Mouse (Mus musculus): ENCODE measurements around the gene Jmjd6. TPM values are rescaled to one million over a fixed set of nuclear protein-coding genes. Genes with fewer than 3 reads are reported as not detected.

The Jmjd6 gene
- total RNA-seq, 2 experiments from 2014 or later = 20.4 to 20.5 TPM

DNA sequence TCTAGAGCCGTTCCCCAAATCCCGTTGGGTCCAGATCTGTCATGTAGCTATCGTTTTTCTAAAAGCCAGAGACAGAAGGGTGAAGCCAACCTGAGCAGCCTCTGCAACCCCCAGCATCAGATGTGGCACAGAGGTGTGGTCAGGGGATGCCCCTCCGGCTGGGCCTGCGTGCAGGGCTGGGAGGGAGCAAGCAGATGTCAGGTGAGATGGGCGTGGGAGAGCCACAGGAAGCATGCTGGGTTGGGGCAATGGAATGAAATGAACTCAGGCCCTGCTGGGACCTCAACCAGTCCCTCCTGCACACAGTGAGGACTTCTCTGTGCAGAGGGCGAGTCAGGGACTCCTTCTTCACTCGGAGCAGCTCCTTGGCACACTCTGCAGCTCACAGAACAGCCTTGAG, 33.7 kb downstream of the Jmjd6 start:
- intact Hi-C loops (cut with DNase I) = loop anchor here (2.0 kb wide), 1 partner anchor 139 kb away; no protein-coding TSS in a partner anchor
- no peak for DNase-seq

DNA sequence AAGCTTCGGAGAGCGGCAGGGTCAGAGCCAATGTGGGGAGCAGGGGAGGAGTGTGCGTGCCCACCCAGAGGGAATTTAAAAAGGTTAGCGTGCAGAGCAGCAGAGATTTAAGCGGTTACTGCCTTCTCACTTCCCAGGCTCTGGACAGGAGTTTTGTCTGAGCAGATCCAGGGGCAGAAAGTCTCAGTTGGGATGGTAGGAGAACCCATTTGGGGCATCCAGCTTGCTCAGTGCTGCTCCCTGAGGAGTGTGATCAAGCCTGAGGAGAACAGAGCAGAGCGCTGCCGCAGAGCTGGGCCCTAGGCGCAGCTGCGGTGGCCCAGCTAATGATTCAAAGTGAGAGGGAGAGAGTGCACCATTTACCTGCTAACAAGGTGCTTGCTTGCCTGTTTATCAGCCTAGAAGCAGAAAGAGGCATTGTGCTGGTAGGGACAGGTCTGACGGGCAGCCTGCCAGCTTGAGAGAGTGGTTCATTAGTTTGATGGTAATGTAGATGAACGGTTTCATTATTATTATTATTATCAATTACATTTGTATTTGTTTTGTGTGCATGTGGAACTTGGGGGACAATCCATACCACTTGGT, 34.3 kb downstream of the Jmjd6 start:
- intact Hi-C loops (cut with DNase I) = loop anchor here (1.0 to 2.0 kb wide), 2 partner anchors 138 to 165 kb away; no protein-coding TSS in a partner anchor
- DNase-seq = no peak

GRCm38 (mm10) chr11:116807938-116808606, 35.2 kb downstream of the Jmjd6 start:
- peak; percentile 84 to 87 for DNase-seq
- intact Hi-C loops (cut with DNase I) = loop anchor here (1.0 to 2.0 kb wide), 2 partner anchors 137 to 164 kb away; no protein-coding TSS in a partner anchor

- no peak for DNase-seq
- intact Hi-C loops (cut with DNase I) = no loop called here
Measured at GRCm38 (mm10) chr11:116807526-116807925, 35.7 kb downstream of the Jmjd6 start.

DNA sequence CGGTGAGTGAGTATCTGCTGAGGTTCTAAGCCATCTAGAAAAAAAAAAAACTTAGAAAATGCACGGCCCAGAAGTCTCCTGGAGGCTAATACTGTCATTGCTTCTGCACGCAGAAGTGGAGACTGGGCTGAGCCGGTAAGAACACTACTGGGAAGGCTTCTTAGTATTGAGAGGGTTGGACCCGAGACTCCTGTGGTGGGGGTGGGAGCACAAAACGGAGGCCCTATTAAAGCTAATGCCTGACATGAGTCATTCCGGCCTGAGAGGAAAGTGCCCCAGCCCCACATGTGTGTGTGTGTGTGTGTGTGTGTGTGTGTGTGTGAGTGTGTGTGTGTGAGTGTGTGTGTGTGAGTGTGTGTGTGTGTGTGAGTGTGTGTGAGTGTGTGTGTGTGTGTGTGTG, 36.1 kb downstream of the Jmjd6 start:
- intact Hi-C loops (cut with DNase I) = no loop called here
- DNase-seq = no peak

GRCm38 (mm10) chr11:116806136-116807071, 36.8 kb downstream of the Jmjd6 start:
- intact Hi-C loops (cut with DNase I) = no loop called here
- DNase-seq = no peak

GRCm38 (mm10) chr11:116802709-116803108, 40.5 kb downstream of the Jmjd6 start:
- intact Hi-C loops (cut with DNase I) = no loop called here
- no peak for DNase-seq

- intact Hi-C loops (cut with DNase I) = no loop called here
- DNase-seq = peak in 1 of 2 experiments; percentile 4
Measured at GRCm38 (mm10) chr11:116801106-116801505, 42.1 kb downstream of the Jmjd6 start.

DNA sequence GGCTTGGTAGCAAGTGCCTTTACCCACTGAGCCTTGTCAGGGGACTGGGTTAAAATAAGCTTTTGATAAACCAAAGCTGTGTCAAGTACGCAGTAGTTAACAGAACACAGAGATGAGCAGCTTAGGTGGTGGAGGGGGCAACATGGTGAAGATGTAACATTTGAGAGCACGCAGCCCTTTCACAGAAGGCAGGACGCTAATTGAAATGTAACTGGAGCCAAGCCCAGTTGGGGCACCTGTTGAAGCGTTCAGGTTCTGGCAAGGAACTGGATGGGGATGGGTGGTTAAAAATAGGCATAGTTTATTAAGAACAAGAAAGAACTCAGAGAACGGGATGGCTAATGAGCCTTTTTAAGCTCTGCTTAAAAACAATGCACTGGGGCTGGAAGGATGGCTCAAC, 43.9 kb downstream of the Jmjd6 start:
- DNase-seq = peak in 1 of 2 experiments; percentile 4
- intact Hi-C loops (cut with DNase I) = no loop called here

Other genes starting within 250 kb of the Jmjd6 start
- 10 to 100 TPM in 1 of 2 experiments, 1 to 10 TPM in 1; 9.4 to 10.2 TPM for gene Rhbdf2, start 216.4 kb downstream of the Jmjd6 start, total RNA-seq (2021)
- gene Prcd, start 189.9 kb downstream of the Jmjd6 start, total RNA-seq (2021) = under 1 TPM; 0.46 to 0.74 TPM
- 10 to 100 TPM in 1 of 2 experiments, 1 to 10 TPM in 1; 8.4 to 13.6 TPM for gene Cygb, start 189.1 kb downstream of the Jmjd6 start, total RNA-seq (2021)
- not detected for gene St6galnac1, start 67.9 kb downstream of the Jmjd6 start, total RNA-seq (2021)
- 10 to 100 TPM; 11.4 to 12.7 TPM for gene Mxra7, start 15.4 kb downstream of the Jmjd6 start, total RNA-seq (2021)
- 10 to 100 TPM; 30.0 to 39.2 TPM for gene Mettl23, start 171 bp downstream of the Jmjd6 start, total RNA-seq (2021)
- 10 to 100 TPM; 20.7 to 25.8 TPM for gene Mfsd11, start 9.0 kb upstream of the Jmjd6 start, total RNA-seq (2021)
- 10 to 100 TPM; 59.8 to 80.2 TPM for gene Srsf2, start 9.6 kb upstream of the Jmjd6 start, total RNA-seq (2021)
- not detected for gene Mgat5b, start 75.4 kb upstream of the Jmjd6 start, total RNA-seq (2021)